Mouse (Mus musculus) small intestine, adult 2 months (tissue): ENCODE results near the gene Mpp5.

Experiments used
- CTCF ChIP-seq: fragments of 200-500 bp; IDR thresholded peaks from 2 replicates; pipeline ENCODE4 v1.5.1; 2012; ENCODE audit warnings: low read depth, mild to moderate bottlenecking, control low read depth, inconsistent platforms, low read length, moderate library complexity, mixed read lengths; ENCODE audit not compliant: insufficient replicate concordance, insufficient read length; ENCODE audit errors: extremely low read depth
- POLR2A ChIP-seq: fragments of 200-500 bp; IDR thresholded peaks from 2 replicates; pipeline ENCODE4 v1.6.1; 2012; ENCODE audit warnings: low read depth, mild to moderate bottlenecking, control low read depth, inconsistent platforms, low read length, moderate library complexity

DNA sequence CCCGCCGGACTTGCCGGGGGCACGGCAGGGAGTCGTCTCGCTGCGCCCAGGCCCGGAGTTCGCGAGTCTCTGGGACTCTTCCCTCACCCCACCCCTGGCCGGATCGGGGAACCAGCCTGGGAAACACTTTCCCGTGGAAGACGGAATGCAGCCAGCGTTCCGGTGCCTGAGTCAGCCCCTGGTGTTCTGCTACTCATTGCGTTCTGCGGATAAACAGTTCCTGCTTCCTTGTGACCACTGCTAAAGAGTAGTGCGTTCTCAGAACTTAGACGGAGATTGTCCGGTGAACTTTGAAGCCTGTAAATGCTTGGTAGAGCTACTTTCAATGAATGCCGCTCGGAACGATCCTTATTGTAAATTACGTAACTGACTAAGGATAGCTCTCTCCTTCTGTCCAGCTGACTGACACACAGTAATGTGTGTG lies 683 bp downstream of the Mpp5 start:
- no peak for TF ChIP-seq CTCF
- TF ChIP-seq POLR2A: peak; percentile 76; the same call in 1 of the 2 replicates
